Mouse (Mus musculus) lung, embryonic 15.5 days (tissue): ENCODE measurements around the gene Hira. TPM values are rescaled to one million over a fixed set of nuclear protein-coding genes. Genes with fewer than 3 reads are reported as not detected.
"Not testable (repeated sequence)": the region's sequence is repeated elsewhere in the genome, so short reads cannot be mapped to it uniquely, and the experiment has no call there.

Experiments used
- ATAC-seq: fragments of 200-750 bp; cut with Nextera tagmentation; 2 replicates; pipeline ENCODE4 v1.8.0; 2017; ENCODE audit warnings: moderate number of reproducible peaks, borderline replicate concordance; ENCODE audit not compliant: low FRiP score, low TSS enrichment; ENCODE audit errors: extremely low read depth
- H3K27ac ChIP-seq: fragments of 300-500 bp; sonication (generic); 2 replicates; pipeline ENCODE4 v1.5.1; 2015; ENCODE audit warnings: moderate library complexity, mild to moderate bottlenecking, inconsistent platforms
- H3K27me3 ChIP-seq: fragments of 300-500 bp; sonication (generic); 2 replicates; pipeline ENCODE4 v1.6.1; 2015; ENCODE audit warnings: inconsistent platforms
- H3K36me3 ChIP-seq: fragments of 300-500 bp; sonication (generic); 2 replicates; pipeline ENCODE4 v1.6.1; 2015; ENCODE audit warnings: inconsistent platforms
- H3K4me1 ChIP-seq: fragments of 300-500 bp; sonication (generic); 2 replicates; pipeline ENCODE4 v1.6.1; 2015; ENCODE audit warnings: inconsistent platforms
- H3K4me2 ChIP-seq: fragments of 300-500 bp; sonication (generic); 2 replicates; pipeline ENCODE4 v1.6.1; 2015; ENCODE audit warnings: inconsistent platforms, mild to moderate bottlenecking, moderate library complexity
- H3K4me3 ChIP-seq: fragments of 300-500 bp; sonication (generic); 2 replicates; pipeline ENCODE4 v1.5.1; 2015; ENCODE audit warnings: mild to moderate bottlenecking, inconsistent platforms
- H3K9ac ChIP-seq: fragments of 300-500 bp; sonication (generic); 2 replicates; pipeline ENCODE4 v1.6.1; 2015; ENCODE audit warnings: inconsistent platforms
- H3K9me3 ChIP-seq: fragments of 300-500 bp; sonication (generic); 2 replicates; pipeline ENCODE4 v1.6.1; 2016; ENCODE audit warnings: inconsistent platforms
- WGBS: fragments of 180-500 bp; shearing (Covaris S2); methylation state at CpG from one replicate; pipeline ENCODE4 v1.1.7; 2015; 5-methylcytosine and 5-hydroxymethylcytosine counted together
- polyA plus RNA-seq: library from polyadenylated mRNA; unstranded; fragments of >200 nt; fragmentation: Nextera tagmentation; extraction: Ambion mirVana; gene quantifications from 2 replicates; pipeline ENCODE4 v1.2.1, GENCODE M21; 2015

Gene Hira
- polyA plus RNA-seq, 1 experiment from 2014 or later: 13.1 TPM

DNA sequence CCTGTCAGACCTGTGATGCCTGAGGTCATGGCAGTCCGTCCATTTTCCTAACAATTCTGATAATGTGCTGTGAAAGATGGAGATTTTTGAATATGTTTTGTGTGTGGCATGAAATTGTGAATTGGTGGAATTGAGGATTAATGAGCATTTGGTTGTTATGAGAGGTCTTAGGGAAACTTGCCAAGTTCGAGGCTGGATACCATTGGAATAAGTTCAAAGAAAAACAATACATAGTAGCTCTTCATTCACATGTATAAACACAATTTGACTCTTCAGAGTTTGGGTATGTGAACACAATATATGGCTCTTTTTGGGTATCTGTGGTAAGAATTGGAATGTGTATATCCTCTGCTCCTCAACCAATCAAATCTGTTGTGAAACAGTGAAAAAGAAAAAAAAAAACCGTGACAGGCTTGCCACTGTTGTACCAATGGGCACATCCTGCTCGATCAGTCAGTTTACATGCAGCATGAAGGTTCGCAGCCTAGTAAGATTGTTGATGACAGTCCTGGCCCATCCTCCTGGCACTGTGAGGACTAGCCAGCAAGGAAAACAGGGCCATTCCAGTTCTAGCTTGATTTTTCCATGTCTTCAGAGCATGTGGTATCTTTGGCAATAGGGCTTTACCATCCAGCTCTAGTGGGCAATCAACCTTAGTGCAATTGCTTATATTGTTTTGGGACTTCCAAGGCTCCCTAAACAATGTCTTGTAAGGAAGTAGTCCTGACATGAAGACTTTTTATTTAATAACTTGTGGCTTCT is 61.7 kb downstream of the Hira start:
- no peaks in the 10 kb centered on the region for H3K9me3 ChIP-seq
- no peak overlapping the region for H3K4me3 ChIP-seq
- no peak for ATAC-seq
- peaks cover 38% of the 10 kb centered on the region for H3K36me3 ChIP-seq
- no peaks in the 10 kb centered on the region for H3K4me1 ChIP-seq
- no peak overlapping the region for H3K27ac ChIP-seq
- no peaks in the 10 kb centered on the region for H3K27me3 ChIP-seq
- no peak overlapping the region for H3K4me2 ChIP-seq
- WGBS: 56% methylated on average over 5 of the region's 5 CpGs
- H3K9ac ChIP-seq: no peak overlapping the region

DNA sequence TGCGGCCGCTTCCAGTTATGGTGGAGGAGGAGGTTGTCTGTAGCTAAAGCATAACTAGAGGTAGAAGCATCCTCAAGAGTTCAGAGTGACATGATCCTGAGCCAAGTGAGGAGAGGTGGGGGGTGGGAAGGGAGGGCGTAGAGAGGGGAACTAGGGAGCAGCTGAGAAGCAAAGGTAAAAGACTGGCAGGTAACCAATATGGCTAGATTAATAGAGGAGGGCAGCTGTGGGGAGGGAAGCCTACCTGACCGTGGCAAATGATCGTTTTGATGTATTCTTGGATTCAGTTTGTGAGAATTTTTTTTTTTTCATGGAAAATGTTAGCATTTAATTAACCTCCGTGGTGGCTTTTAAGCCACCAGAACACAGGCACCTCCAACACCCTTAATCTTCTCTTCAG is 67.1 kb downstream of the Hira start:
- no peak for ATAC-seq
- peaks cover 40% of the 10 kb centered on the region for H3K36me3 ChIP-seq
- H3K27me3 ChIP-seq: no peaks in the 10 kb centered on the region
- H3K4me2 ChIP-seq: no peak overlapping the region
- no peak overlapping the region for H3K4me3 ChIP-seq
- no peak overlapping the region for H3K27ac ChIP-seq
- WGBS: 95% methylated on average over 6 of the region's 6 CpGs
- no peak overlapping the region for H3K9ac ChIP-seq
- H3K4me1 ChIP-seq: no peaks in the 10 kb centered on the region
- no peaks in the 10 kb centered on the region for H3K9me3 ChIP-seq

DNA sequence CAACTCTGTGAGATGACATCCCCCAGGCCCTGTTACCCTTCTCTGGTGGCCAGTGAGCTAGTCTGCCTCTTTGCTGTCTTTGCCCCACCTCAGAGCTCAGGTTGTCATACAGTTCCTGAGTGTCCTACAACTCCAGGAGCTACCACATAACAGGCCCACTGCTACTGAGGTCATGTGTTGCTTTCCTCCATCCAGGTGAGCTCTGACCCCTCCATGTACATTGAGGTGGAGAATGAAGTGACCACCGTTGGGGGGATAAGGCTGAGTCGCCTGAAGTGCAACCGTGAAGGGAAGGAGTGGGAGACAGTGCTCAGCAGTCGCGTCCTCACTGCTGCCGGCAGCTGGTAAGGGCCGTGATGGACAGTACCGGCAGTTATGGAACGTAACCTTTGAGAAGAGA is 72.1 kb downstream of the Hira start:
- 93% methylated on average over 9 of the region's 9 CpGs for WGBS
- ATAC-seq: no peak
- H3K36me3 ChIP-seq: peaks cover 75% of the 10 kb centered on the region
- no peaks in the 10 kb centered on the region for H3K9me3 ChIP-seq
- H3K27me3 ChIP-seq: no peaks in the 10 kb centered on the region
- H3K4me1 ChIP-seq: no peaks in the 10 kb centered on the region
- H3K9ac ChIP-seq: no peak overlapping the region
- H3K4me2 ChIP-seq: no peak overlapping the region
- H3K27ac ChIP-seq: no peak overlapping the region
- H3K4me3 ChIP-seq: no peak overlapping the region

DNA sequence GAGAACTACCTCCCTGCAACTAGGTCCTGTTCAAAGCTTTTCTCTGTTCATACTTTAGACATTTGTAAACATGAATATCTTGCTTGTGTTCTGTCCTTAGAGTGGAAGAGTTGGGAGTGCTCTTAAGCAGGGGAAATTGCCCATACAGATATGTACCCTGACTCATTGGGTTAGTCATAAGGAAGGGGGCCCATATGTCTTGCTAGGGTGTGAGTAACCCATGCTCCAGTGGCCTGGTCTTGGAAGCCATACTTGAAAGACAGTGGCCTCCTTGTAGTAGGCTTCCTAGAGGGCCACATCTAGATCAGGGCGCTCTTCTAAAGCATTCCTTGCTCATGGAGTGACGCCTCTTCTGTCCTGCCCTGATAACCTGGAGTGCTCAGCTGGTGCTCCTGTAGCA is 73.5 kb downstream of the Hira start:
- Histone ChIP-seq H3K27ac (no peak overlapping the region), H3K4me1 (no peaks in the 10 kb centered on the region), H3K4me2 (no peak overlapping the region), H3K27me3 (no peaks in the 10 kb centered on the region), H3K9ac (no peak overlapping the region), H3K4me3 (no peak overlapping the region), H3K36me3 (peaks cover 86% of the 10 kb centered on the region), H3K9me3 (no peaks in the 10 kb centered on the region)
- no peak for ATAC-seq
- WGBS: 83% methylated on average over 2 of the region's 2 CpGs

DNA sequence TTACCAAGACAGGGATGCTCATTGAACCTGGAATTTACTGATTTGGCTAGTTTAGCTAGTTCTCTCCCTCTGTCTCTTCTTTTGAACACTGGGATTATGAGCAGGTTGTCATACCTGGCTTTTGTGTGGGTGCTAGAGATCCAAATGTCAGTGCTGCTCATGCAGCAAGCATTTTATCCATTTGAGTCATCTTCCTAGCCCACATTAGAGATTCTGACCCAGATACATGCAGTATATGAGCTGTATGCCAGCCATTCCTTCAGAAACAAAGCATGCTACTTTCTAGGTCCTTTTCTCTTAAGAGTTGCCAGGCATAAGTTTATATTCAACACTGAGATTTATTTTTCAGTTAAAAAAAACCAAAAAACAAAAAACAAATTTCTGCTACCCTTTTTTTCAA is 76.0 kb downstream of the Hira start:
- H3K27ac ChIP-seq: no peak overlapping the region
- no peaks in the 10 kb centered on the region for H3K9me3 ChIP-seq
- no peaks in the 10 kb centered on the region for H3K4me1 ChIP-seq
- no peak for ATAC-seq
- no peak overlapping the region for H3K4me3 ChIP-seq
- no peak overlapping the region for H3K4me2 ChIP-seq
- no peaks in the 10 kb centered on the region for H3K27me3 ChIP-seq
- no peak overlapping the region for H3K9ac ChIP-seq
- peaks cover 91% of the 10 kb centered on the region for H3K36me3 ChIP-seq

DNA sequence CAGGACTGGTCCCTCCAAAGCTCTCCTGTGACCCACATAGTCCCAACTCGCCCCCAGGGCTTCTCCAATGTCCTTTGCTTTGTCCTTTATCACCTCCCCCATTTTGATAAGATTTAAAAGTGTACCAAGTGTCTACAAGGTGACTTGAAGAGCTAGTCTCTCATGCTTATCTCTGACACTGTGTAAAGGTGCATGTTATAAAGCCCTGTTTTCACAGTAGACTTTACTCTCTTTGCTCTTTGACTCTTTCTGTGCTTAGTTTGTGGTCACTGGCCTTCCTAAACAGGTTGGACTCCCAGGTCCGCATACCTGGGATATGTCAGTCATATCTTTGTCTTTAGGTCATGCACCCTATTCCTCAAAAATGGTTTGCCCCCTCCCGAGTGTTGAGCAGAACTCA is 78.2 kb downstream of the Hira start:
- H3K36me3 ChIP-seq: peaks cover 72% of the 10 kb centered on the region

DNA sequence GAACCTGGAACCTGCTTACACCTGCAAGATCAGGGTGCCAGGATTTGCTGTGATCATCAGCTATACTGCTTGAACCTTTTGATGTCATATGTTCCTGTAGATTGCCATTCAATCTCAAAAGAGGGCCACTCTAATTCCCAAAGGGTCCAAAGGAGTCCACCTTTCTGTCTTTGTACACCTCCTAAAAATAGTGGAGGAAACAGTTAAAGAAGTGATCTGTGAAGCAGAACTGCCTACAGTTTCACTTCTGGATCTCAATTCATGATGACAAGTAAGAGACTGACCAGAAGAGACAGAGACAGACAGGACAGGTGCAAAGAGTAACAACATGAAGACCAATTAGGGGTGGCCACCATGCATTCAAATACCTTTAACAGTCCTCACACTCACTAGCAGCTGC is 86.6 kb downstream of the Hira start:
- no peak overlapping the region for H3K9ac ChIP-seq
- no peak overlapping the region for H3K4me3 ChIP-seq
- no peak overlapping the region for H3K4me2 ChIP-seq
- H3K27me3 ChIP-seq: no peaks in the 10 kb centered on the region
- peaks cover 9% of the 10 kb centered on the region; the same call in 1 of the 2 replicates for H3K9me3 ChIP-seq
- no peak overlapping the region for H3K27ac ChIP-seq
- no peaks in the 10 kb centered on the region for H3K4me1 ChIP-seq
- no peak for ATAC-seq
- H3K36me3 ChIP-seq: peaks cover 62% of the 10 kb centered on the region

More for the DNA sequence above, 78.2 kb downstream of the Hira start:
- Histone ChIP-seq H3K4me1 (no peaks in the 10 kb centered on the region), H3K27ac (no peak overlapping the region), H3K4me2 (no peak overlapping the region), H3K9me3 (no peaks in the 10 kb centered on the region; the same call in 1 of the 2 replicates), H3K27me3 (no peaks in the 10 kb centered on the region), H3K4me3 (no peak overlapping the region), H3K9ac (no peak overlapping the region)
- no peak for ATAC-seq
- WGBS: 80% methylated on average over 3 of the region's 3 CpGs

DNA sequence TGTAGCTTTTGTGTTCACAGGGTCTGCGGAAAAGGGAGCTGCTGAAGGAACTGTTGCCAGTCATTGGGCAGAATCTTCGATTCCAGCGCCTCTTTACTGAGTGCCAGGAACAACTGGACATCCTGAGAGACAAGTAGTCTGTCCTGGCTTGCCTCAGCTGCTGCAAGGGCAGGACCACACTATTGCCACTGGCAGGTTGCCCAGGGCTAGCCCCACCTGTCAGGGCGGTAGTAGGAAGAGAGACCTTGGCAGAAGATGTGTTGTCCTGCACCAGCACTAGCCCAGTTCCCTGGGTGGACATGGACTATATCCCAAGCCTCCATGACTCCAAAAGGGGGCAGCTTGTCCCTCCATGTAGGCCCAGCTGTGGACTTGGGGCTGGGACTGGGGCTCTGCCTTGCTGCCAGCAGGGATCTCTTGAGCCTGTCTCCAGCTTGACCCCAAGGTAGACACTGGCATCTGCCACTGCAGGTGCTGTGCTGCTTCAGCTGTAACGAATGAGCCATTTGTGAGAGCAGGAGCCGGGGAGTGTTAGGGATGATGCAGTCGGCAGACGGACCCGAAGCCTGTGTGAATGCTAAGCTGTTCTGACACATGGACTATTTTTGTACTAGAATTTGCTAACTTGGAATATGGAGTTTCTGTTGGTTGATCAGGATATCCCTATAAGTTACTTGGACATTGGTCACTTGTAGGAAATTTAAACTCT is 92.7 kb downstream of the Hira start:
- peak overlapping the region; percentile 47 for H3K27ac ChIP-seq
- WGBS: 82% methylated on average over 9 of the region's 9 CpGs
- no peak overlapping the region for H3K4me3 ChIP-seq
- H3K9me3 ChIP-seq: no peaks in the 10 kb centered on the region
- no peak overlapping the region for H3K4me2 ChIP-seq
- no peak overlapping the region for H3K9ac ChIP-seq
- H3K27me3 ChIP-seq: no peaks in the 10 kb centered on the region
- no peaks in the 10 kb centered on the region for H3K4me1 ChIP-seq
- no peak for ATAC-seq
- peaks cover 42% of the 10 kb centered on the region for H3K36me3 ChIP-seq

DNA sequence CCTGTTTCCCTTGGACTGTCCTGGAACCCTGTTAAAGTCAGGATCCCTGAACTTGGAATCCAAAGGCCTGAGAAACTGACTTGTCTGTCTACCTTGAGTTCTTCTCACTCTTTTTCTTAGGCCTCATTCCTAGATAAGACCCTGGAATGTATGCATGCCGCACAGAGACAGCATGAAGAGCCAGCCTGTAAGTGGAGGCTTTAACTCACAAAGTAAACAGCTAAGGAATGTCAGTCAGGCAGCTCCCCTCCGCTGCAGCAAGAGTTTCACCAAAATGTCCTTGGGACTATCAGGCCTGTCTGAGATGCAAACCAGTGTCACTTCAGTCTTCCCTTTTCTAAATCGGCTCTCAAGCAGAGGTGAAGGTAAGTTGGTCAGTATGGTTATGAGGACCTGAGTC is 94.0 kb downstream of the Hira start:
- 32% methylated on average over 3 of the region's 3 CpGs for WGBS
- Histone ChIP-seq H3K36me3 (peaks cover 34% of the 10 kb centered on the region), H3K9me3 (no peaks in the 10 kb centered on the region), H3K4me3 (no peak overlapping the region), H3K27me3 (no peaks in the 10 kb centered on the region), H3K4me1 (no peaks in the 10 kb centered on the region), H3K27ac (peak overlapping the region; percentile 73), H3K9ac (no peak overlapping the region), H3K4me2 (no peak overlapping the region)
- peak; percentile 59; the same call in 1 of the 2 replicates for ATAC-seq

DNA sequence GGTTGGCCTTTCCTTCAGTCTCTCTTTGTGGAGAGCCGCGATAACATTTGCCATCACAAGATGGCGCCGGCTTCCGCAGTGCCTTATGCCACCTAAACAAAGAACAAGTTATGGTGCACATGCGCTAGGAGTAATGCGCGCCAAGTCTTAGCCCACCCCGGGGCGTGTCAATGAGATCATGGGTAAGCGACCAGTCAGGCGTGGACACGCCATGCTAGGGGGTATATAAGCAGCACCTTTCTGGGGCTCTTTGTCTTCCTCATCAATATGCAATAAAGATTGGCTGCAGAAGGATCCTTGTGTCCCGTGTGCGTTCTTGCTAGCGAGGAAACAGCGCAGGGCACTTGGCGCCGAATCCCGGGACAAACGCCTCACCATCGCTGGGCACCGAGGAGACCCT is 98.8 kb downstream of the Hira start:
- not testable (repeated sequence) for ATAC-seq, H3K4me1 ChIP-seq, H3K4me2 ChIP-seq, H3K9ac ChIP-seq, H3K27me3 ChIP-seq, H3K9me3 ChIP-seq, H3K4me3 ChIP-seq, H3K27ac ChIP-seq, H3K36me3 ChIP-seq
- 84% methylated on average over 23 of the region's 23 CpGs for WGBS

DNA sequence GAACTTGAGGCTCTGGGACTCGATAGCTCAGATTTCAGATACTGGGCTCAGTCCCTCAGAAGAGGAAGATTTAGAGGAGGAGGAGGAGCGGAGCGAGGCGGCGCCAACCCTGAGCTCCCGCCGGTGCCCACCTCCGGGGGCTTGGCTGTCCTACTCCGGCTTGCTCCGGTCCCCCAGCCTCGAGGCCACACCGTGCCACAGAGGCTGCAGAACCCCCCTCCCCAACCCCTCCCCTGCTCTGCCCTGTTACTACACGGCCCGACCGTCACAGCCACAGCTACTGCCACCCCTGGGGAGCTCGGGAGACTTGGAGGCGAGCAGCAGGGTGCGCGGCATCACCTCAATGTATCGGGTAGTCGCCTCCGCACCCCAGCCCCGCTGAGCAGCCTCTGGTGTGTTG is 99.5 kb downstream of the Hira start:
- Histone ChIP-seq H3K9me3 (no peaks in the 10 kb centered on the region), H3K27ac (no peak overlapping the region), H3K4me2 (no peak overlapping the region), H3K27me3 (no peaks in the 10 kb centered on the region), H3K4me3 (no peak overlapping the region), H3K36me3 (peaks cover 1% of the 10 kb centered on the region; the same call in 1 of the 2 replicates), H3K4me1 (no peaks in the 10 kb centered on the region), H3K9ac (no peak overlapping the region)
- ATAC-seq: no peak; the same call in 1 of the 2 replicates
- 69% methylated on average over 23 of the region's 23 CpGs for WGBS

DNA sequence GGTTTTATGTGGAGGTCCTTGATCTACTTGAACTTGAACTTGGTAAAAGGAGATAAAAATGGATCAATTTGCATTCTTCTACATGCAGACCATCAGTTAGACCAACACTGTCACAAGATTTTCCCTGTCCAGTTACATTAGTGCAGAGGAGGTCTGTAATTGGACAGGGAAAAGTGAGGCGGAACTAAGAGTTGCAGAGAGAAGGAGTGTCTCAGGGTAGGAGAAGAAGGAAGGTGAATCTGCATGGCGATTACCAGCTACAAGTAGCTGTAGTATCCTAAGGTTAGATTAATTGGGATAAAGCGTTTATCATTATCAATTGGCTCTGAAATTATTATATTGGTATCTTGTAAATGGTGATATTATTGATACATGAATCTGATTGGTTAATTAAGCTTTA is 109.5 kb downstream of the Hira start:
- Histone ChIP-seq H3K27me3 (no peaks in the 10 kb centered on the region), H3K9ac (no peak overlapping the region), H3K4me3 (no peak overlapping the region), H3K9me3 (no peaks in the 10 kb centered on the region), H3K27ac (no peak overlapping the region), H3K36me3 (no peaks in the 10 kb centered on the region), H3K4me1 (no peaks in the 10 kb centered on the region), H3K4me2 (no peak overlapping the region)
- WGBS: 84% methylated on average over 3 of the region's 3 CpGs
- ATAC-seq: no peak
